Mouse (Mus musculus) B cell, adult 2 months (primary cell): ENCODE measurements around the gene Prtn3.

ENCODE experiments used
- DNase-seq, 2 experiments: peaks; one replicate each; pipeline ENCODE4 v3.0.0; 2022

Gene Prtn3

GRCm38 (mm10) chr10:79855558-79856184 lies 18.6 kb upstream of the Prtn3 start:
- DNase-seq: peak; percentile 37 to 40

- DNase-seq: no peak
Observed at GRCm38 (mm10) chr10:79856280-79856679, 18.0 kb upstream of the Prtn3 start.

GRCm38 (mm10) chr10:79856704-79857451 lies 17.4 kb upstream of the Prtn3 start:
- no peak for DNase-seq

- DNase-seq: peak; percentile 53 to 61
Observed at GRCm38 (mm10) chr10:79857452-79857811, 16.8 kb upstream of the Prtn3 start.

GRCm38 (mm10) chr10:79857894-79858293 lies 16.4 kb upstream of the Prtn3 start:
- no peak for DNase-seq

GRCm38 (mm10) chr10:79858416-79859074 lies 15.7 kb upstream of the Prtn3 start:
- no peak for DNase-seq

- no peak for DNase-seq
Observed at GRCm38 (mm10) chr10:79859116-79859515, 15.2 kb upstream of the Prtn3 start.

GRCm38 (mm10) chr10:79860079-79860911 lies 14.0 kb upstream of the Prtn3 start:
- no peak for DNase-seq

- DNase-seq: no peak
Observed at GRCm38 (mm10) chr10:79861230-79862048, 12.8 kb upstream of the Prtn3 start.

GRCm38 (mm10) chr10:79862049-79862788 lies 12.1 kb upstream of the Prtn3 start:
- no peak for DNase-seq

- no peak for DNase-seq
Observed at GRCm38 (mm10) chr10:79862925-79863324, 11.4 kb upstream of the Prtn3 start.

- DNase-seq: no peak
Observed at GRCm38 (mm10) chr10:79864351-79865188, 9.7 kb upstream of the Prtn3 start.

- DNase-seq: no peak
Observed at GRCm38 (mm10) chr10:79865189-79865601, 9.1 kb upstream of the Prtn3 start.

- no peak for DNase-seq
Observed at GRCm38 (mm10) chr10:79865801-79866295, 8.4 kb upstream of the Prtn3 start.

GRCm38 (mm10) chr10:79866601-79867000 lies 7.7 kb upstream of the Prtn3 start:
- DNase-seq: no peak

GRCm38 (mm10) chr10:79871845-79872244 lies 2.4 kb upstream of the Prtn3 start:
- DNase-seq: no peak

GRCm38 (mm10) chr10:79872862-79873261 lies 1.4 kb upstream of the Prtn3 start:
- no peak for DNase-seq

GRCm38 (mm10) chr10:79873313-79873712 lies 963 bp upstream of the Prtn3 start:
- no peak for DNase-seq

GRCm38 (mm10) chr10:79873715-79874289 lies 474 bp upstream of the Prtn3 start:
- no peak for DNase-seq

- peak; percentile 56 to 64 for DNase-seq
Observed at GRCm38 (mm10) chr10:79877174-79877573, 2.9 kb downstream of the Prtn3 start.
